Mouse (Mus musculus): ENCODE results near the gene Emp1. TPM values are rescaled to one million over a fixed set of nuclear protein-coding genes. Genes with fewer than 3 reads are reported as not detected.
A peak's percentile ranks its signal among the peaks of the same experiment; 100 is the strongest.

The Emp1 gene
- polyA plus RNA-seq, 1 experiment from 2014 or later: 48.5 TPM

DNA sequence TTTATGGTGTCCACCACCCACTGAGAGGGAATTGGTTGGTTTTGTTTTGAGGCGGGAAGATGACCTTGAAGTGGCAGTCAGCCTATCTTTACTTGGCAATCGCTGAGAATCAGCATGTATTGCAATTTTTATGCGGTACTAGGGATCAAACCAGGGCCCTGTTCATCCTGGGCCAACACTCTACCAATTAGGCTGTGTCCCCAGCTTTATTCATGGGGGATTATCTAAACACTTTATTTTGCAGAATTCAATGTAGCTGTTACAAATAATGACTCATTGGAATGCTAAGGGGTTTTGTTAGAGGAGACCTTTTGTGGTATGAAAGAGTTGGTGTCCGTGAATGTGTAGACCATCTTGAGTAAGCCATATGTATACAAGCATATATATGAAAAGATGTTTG lies 9.8 kb upstream of the Emp1 start:
- Histone ChIP-seq H3K9ac (ENCODE audit: low read length) (no peak overlapping the region), H3K4me1 (ENCODE audit: control insufficient read depth, insufficient read depth, low read length) (peaks cover 4% of the 10 kb centered on the region), H3K4me3 (ENCODE audit: low read length) (no peak overlapping the region), H3K4me2 (ENCODE audit: low read depth, low read length) (no peak overlapping the region), H3K9me3 (replicated peaks; ENCODE audit: control insufficient read depth, low read length) (no peaks in the 10 kb centered on the region), H3K27me3 (ENCODE audit: control insufficient read depth, insufficient read depth, low read length) (no peaks in the 10 kb centered on the region), H3K27ac (ENCODE audit: low read length) (no peak overlapping the region), H3K36me3 (ENCODE audit: control insufficient read depth, insufficient read depth) (no peaks in the 10 kb centered on the region)
- no peak for ATAC-seq (replicated peaks; ENCODE audit: extremely low read depth, insufficient read depth, low FRiP score)
- 74% methylated on average over 4 of the region's 4 CpGs for WGBS

DNA sequence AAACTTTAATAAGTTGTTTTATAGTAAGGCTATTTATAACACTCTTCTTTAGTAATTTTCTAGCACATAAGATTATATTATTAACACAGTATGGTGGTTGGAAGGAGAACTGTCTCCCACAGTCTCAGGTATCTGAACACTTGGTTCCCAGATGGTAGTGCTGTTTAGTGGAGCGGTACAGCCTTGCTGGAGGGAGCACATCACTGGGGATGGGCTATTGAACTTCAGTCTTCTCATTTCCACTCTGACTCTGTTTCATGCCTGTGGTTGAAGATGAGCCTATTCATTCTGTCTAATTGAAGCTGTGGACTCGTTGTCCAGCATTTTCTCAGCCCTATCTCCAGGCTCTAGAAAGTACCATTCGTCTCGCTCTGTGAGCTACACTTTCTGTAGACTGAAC lies 7.4 kb upstream of the Emp1 start:
- peaks cover 4% of the 10 kb centered on the region for H3K4me1 ChIP-seq (ENCODE audit: control insufficient read depth, insufficient read depth, low read length)
- no peak for ATAC-seq (replicated peaks; ENCODE audit: extremely low read depth, insufficient read depth, low FRiP score)
- 90% methylated on average over 4 of the region's 4 CpGs for WGBS

DNA sequence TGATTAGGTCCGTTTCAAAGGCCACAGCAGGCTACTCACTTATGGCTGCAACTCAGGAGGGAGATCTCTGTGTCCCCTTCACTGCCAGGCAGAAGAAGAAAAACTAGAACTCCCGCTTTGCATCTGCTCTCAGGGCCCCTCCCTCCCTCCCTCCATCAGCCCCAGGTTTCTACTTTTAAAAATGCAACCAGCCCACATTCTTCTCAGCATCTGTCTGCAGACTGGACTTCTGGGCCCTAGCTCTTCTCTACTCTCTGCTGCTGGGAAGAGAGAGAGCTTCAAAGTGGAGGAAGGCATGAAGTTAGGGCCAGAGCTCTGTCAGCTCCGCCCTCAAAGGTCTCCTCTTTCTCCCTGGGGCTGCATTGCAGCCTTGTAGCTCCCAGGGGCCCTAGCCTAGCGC lies 2.0 kb upstream of the Emp1 start:
- Histone ChIP-seq H3K36me3 (ENCODE audit: control insufficient read depth, insufficient read depth) (no peaks in the 10 kb centered on the region), H3K4me3 (ENCODE audit: low read length) (no peak overlapping the region), H3K27me3 (ENCODE audit: control insufficient read depth, insufficient read depth, low read length) (no peaks in the 10 kb centered on the region), H3K4me2 (ENCODE audit: low read depth, low read length) (no peak overlapping the region), H3K27ac (ENCODE audit: low read length) (no peak overlapping the region), H3K9me3 (replicated peaks; ENCODE audit: control insufficient read depth, low read length) (no peaks in the 10 kb centered on the region), H3K9ac (ENCODE audit: low read length) (no peak overlapping the region), H3K4me1 (ENCODE audit: control insufficient read depth, insufficient read depth, low read length) (peaks cover 4% of the 10 kb centered on the region)
- 58% methylated on average over 4 of the region's 4 CpGs for WGBS
- no peak for ATAC-seq (replicated peaks; ENCODE audit: extremely low read depth, insufficient read depth, low FRiP score)

More for the DNA sequence above, 7.4 kb upstream of the Emp1 start:
- H3K4me3 ChIP-seq (ENCODE audit: low read length): no peak overlapping the region
- no peak overlapping the region for H3K4me2 ChIP-seq (ENCODE audit: low read depth, low read length)
- no peaks in the 10 kb centered on the region for H3K9me3 ChIP-seq (replicated peaks; ENCODE audit: control insufficient read depth, low read length)
- H3K9ac ChIP-seq (ENCODE audit: low read length): no peak overlapping the region
- no peak overlapping the region for H3K27ac ChIP-seq (ENCODE audit: low read length)
- no peaks in the 10 kb centered on the region for H3K36me3 ChIP-seq (ENCODE audit: control insufficient read depth, insufficient read depth)
- no peaks in the 10 kb centered on the region for H3K27me3 ChIP-seq (ENCODE audit: control insufficient read depth, insufficient read depth, low read length)

DNA sequence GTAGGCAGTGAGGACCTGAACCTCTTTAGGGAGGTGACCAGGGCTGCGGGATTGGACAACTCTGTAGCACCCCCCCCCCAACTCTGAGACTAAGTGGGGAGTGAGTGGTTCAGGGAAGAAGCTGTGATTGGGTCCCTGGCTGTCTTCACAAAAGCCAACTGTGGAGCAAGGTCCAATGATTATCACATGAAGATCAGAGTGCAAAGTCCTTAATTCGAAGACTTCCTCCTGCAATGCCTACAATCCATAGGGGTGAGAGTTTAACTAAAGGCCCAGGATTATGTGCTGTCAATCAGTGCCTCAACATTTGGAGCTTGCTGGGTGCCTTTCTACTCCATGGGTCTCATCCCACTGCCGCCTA lies 267 bp upstream of the Emp1 start:
- no peak for ATAC-seq (replicated peaks; ENCODE audit: extremely low read depth, insufficient read depth, low FRiP score)
- H3K9ac ChIP-seq (ENCODE audit: low read length): peak overlapping the region; percentile 30; the same call in 1 of the 2 replicates
- peak overlapping the region; percentile 56 for H3K4me2 ChIP-seq (ENCODE audit: low read depth, low read length)
- H3K36me3 ChIP-seq (ENCODE audit: control insufficient read depth, insufficient read depth): no peaks in the 10 kb centered on the region
- peaks cover 11% of the 10 kb centered on the region for H3K4me1 ChIP-seq (ENCODE audit: control insufficient read depth, insufficient read depth, low read length)
- no peaks in the 10 kb centered on the region for H3K27me3 ChIP-seq (ENCODE audit: control insufficient read depth, insufficient read depth, low read length)
- no peaks in the 10 kb centered on the region for H3K9me3 ChIP-seq (replicated peaks; ENCODE audit: control insufficient read depth, low read length)
- peak overlapping the region; percentile 92 for H3K27ac ChIP-seq (ENCODE audit: low read length)
- H3K4me3 ChIP-seq (ENCODE audit: low read length): peak overlapping the region; percentile 59; the same call in 1 of the 2 replicates
- WGBS: 63% methylated on average over 3 of the region's 3 CpGs

DNA sequence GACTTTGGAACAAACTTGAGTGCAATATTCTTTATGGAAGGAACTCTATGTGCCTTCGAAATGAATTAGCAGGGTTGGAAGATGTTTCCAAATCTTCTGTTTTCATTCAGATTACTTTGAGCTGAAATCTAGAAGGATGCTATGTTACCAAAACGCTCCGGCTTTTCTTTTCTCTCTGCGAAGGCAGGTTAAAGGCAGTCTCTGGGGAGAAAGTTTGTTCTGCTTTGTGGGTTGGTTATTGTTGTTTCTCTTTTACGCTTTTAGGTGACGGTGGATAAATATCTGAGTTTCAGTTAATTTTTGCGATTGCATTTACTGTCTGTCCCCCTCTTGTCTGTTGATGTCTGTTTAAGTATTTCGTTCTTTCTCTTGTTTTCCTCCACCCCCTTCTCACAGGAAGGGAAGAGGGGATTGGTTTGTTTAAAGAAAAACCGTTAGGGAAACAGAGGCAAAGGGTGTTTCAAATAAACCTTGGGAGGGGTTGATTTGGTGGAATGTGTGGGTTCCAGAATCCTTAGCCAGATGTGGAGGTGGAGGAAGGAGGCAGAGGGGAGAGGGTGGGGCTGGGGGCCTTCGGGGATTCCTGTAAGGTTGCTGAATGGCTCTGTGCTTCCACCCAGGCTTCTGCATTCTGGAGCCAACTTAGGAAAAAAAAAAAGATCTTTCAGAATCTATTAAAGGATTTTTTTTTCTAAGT lies 1.1 kb downstream of the Emp1 start:
- peaks cover 17% of the 10 kb centered on the region for H3K4me1 ChIP-seq (ENCODE audit: control insufficient read depth, insufficient read depth, low read length)
- H3K27me3 ChIP-seq (ENCODE audit: control insufficient read depth, insufficient read depth, low read length): no peaks in the 10 kb centered on the region
- H3K27ac ChIP-seq (ENCODE audit: low read length): peak overlapping the region; percentile 92
- ATAC-seq (replicated peaks; ENCODE audit: extremely low read depth, insufficient read depth, low FRiP score): no peak
- 48% methylated on average over 10 of the region's 10 CpGs for WGBS
- H3K36me3 ChIP-seq (ENCODE audit: control insufficient read depth, insufficient read depth): no peaks in the 10 kb centered on the region
- peak overlapping the region; percentile 76 for H3K9ac ChIP-seq (ENCODE audit: low read length)
- H3K9me3 ChIP-seq (replicated peaks; ENCODE audit: control insufficient read depth, low read length): no peaks in the 10 kb centered on the region
- H3K4me3 ChIP-seq (ENCODE audit: low read length): peak overlapping the region; percentile 59
- H3K4me2 ChIP-seq (ENCODE audit: low read depth, low read length): peak overlapping the region; percentile 56

DNA sequence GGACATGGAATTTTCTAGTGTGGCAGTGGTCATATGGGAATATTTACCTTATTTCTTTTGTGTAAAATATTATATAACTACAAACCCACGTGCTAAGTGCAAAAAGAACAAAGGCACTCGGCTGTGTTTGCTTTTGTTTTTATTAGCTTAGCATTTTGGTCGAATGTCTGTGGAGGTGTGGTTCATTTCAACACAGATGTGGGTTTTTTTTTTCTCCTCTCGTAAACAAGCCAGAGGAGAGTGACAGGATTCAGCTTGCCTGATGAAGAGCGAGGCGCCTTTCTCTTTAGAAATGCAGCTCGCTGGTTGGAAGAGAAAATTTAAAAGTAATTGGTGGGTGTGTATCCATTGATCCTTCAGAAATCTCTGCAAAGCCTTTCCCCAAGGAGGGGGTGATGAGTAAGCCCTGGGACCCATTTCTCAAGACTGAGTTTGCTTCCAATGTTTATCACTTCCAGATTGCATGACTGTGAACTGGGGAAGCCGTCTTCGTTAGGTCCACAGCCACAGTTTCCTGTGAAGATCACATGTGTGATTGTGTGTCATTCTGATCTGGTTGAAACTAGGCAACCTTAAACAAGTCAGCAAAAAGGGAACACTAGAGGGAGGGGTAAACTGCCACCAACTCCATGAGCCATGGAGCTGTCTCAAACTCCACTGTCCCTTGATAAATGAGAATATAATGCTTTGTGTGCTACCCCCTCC lies 1.8 kb downstream of the Emp1 start:
- WGBS: 30% methylated on average over 9 of the region's 9 CpGs
- H3K4me2 ChIP-seq (ENCODE audit: low read depth, low read length): peak overlapping the region; percentile 56
- H3K27ac ChIP-seq (ENCODE audit: low read length): peak overlapping the region; percentile 92
- ATAC-seq (replicated peaks; ENCODE audit: extremely low read depth, insufficient read depth, low FRiP score): peak; percentile 29; the same call in 1 of the 2 replicates
- peak overlapping the region; percentile 76 for H3K9ac ChIP-seq (ENCODE audit: low read length)
- H3K4me3 ChIP-seq (ENCODE audit: low read length): peak overlapping the region; percentile 59
- no peaks in the 10 kb centered on the region for H3K9me3 ChIP-seq (replicated peaks; ENCODE audit: control insufficient read depth, low read length)
- H3K27me3 ChIP-seq (ENCODE audit: control insufficient read depth, insufficient read depth, low read length): no peaks in the 10 kb centered on the region
- peaks cover 18% of the 10 kb centered on the region for H3K4me1 ChIP-seq (ENCODE audit: control insufficient read depth, insufficient read depth, low read length)
- no peaks in the 10 kb centered on the region for H3K36me3 ChIP-seq (ENCODE audit: control insufficient read depth, insufficient read depth)

DNA sequence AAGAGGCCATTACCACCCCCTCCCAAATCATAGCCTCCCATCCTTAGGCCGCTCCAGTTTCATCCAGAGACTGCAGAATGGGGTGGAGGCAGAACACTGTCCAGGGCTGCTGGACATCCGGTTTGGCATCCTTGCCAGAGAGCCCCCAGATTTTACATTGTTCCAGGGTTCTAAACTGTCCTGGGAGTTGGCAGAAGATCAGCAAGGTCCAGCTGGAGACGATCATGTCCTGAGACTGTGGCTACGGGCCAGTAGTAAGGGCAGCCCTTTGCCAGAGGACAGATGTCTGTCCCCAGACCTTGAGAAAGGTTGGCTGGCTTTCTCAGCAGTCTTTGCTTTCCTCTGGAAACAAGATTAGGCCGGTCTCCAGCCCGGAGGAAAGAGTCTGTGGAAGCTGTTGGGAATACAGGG lies 2.6 kb downstream of the Emp1 start:
- Histone ChIP-seq H3K27ac (ENCODE audit: low read length) (peak overlapping the region; percentile 92), H3K9me3 (replicated peaks; ENCODE audit: control insufficient read depth, low read length) (no peaks in the 10 kb centered on the region), H3K27me3 (ENCODE audit: control insufficient read depth, insufficient read depth, low read length) (no peaks in the 10 kb centered on the region), H3K4me1 (ENCODE audit: control insufficient read depth, insufficient read depth, low read length) (peaks cover 25% of the 10 kb centered on the region), H3K4me2 (ENCODE audit: low read depth, low read length) (peak overlapping the region; percentile 56), H3K4me3 (ENCODE audit: low read length) (peak overlapping the region; percentile 59), H3K9ac (ENCODE audit: low read length) (no peak overlapping the region; the same call in 1 of the 2 replicates), H3K36me3 (ENCODE audit: control insufficient read depth, insufficient read depth) (no peaks in the 10 kb centered on the region)
- ATAC-seq (replicated peaks; ENCODE audit: extremely low read depth, insufficient read depth, low FRiP score): peak; percentile 75
- WGBS: 41% methylated on average over 6 of the region's 6 CpGs

DNA sequence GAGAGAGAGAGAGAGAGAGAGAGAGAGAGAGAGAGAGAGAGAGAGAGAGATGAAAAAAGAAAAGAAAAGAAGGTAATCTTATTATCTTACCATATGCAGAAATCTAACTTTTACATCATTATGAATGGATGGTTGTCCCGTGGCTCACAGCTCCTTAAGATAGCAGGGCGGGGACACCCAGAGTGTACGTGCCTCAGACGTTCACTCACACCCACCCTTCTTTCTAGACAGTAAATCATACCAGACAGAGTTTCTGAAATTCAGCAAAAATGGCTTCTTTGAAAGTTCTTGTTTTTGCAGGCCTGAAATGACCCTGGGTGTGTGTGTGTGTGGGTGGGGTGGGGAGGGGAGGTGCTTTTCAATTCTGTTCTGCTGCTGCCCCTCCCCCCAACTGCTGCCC lies 3.3 kb downstream of the Emp1 start:
- no peaks in the 10 kb centered on the region for H3K27me3 ChIP-seq (ENCODE audit: control insufficient read depth, insufficient read depth, low read length)
- H3K4me1 ChIP-seq (ENCODE audit: control insufficient read depth, insufficient read depth, low read length): peaks cover 28% of the 10 kb centered on the region
- ATAC-seq (replicated peaks; ENCODE audit: extremely low read depth, insufficient read depth, low FRiP score): no peak
- H3K4me2 ChIP-seq (ENCODE audit: low read depth, low read length): peak overlapping the region; percentile 56
- peak overlapping the region; percentile 92 for H3K27ac ChIP-seq (ENCODE audit: low read length)
- H3K4me3 ChIP-seq (ENCODE audit: low read length): peak overlapping the region; percentile 59
- WGBS: 48% methylated on average over 4 of the region's 4 CpGs
- peak overlapping the region; percentile 25; the same call in 1 of the 2 replicates for H3K9ac ChIP-seq (ENCODE audit: low read length)
- H3K9me3 ChIP-seq (replicated peaks; ENCODE audit: control insufficient read depth, low read length): no peaks in the 10 kb centered on the region
- H3K36me3 ChIP-seq (ENCODE audit: control insufficient read depth, insufficient read depth): no peaks in the 10 kb centered on the region

DNA sequence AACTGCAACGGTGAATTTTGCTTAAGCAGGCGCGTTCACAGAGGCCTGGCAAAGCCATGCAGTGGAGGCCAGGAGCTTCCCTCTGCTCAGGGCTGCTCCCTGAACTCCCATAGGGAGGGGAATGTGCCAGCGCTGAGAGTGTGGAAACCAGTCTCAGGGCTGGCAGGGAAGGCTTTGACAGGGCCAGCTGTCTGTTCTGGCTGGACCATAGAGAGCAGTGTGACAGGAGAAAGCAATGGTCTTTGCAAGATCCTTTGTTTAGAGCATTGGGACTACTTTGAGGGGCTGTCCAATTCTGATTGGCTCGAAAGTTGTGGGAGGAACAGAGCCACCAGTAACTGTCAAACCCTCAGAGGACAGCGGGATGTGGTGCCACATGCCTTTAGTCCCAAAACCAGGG lies 5.9 kb downstream of the Emp1 start:
- Histone ChIP-seq H3K4me2 (ENCODE audit: low read depth, low read length) (no peak overlapping the region), H3K9ac (ENCODE audit: low read length) (no peak overlapping the region)

More for the DNA sequence above, 5.9 kb downstream of the Emp1 start:
- 50% methylated on average over 6 of the region's 6 CpGs for WGBS
- ATAC-seq (replicated peaks; ENCODE audit: extremely low read depth, insufficient read depth, low FRiP score): no peak
- H3K4me3 ChIP-seq (ENCODE audit: low read length): no peak overlapping the region
- no peaks in the 10 kb centered on the region for H3K27me3 ChIP-seq (ENCODE audit: control insufficient read depth, insufficient read depth, low read length)
- H3K27ac ChIP-seq (ENCODE audit: low read length): peak overlapping the region; percentile 1
- peaks cover 26% of the 10 kb centered on the region for H3K4me1 ChIP-seq (ENCODE audit: control insufficient read depth, insufficient read depth, low read length)
- no peaks in the 10 kb centered on the region for H3K36me3 ChIP-seq (ENCODE audit: control insufficient read depth, insufficient read depth)
- H3K9me3 ChIP-seq (replicated peaks; ENCODE audit: control insufficient read depth, low read length): no peaks in the 10 kb centered on the region

Data from heart, embryonic 16.5 days (tissue).